Mouse (Mus musculus) spleen, embryonic (tissue): ENCODE data around the gene Olfr709-ps1.
"Not testable (repeated sequence)": the region's sequence is repeated elsewhere in the genome, so short reads cannot be mapped to it uniquely, and the experiment has no call there.

Source experiments
- CTCF ChIA-PET: fragments of 350-600 bp; sonication (Branson Sonifier 250); formaldehyde crosslinking; loops from one replicate; lab custom pipeline; 2022; lab: Charles Lee

Olfr709-ps1 gene

DNA sequence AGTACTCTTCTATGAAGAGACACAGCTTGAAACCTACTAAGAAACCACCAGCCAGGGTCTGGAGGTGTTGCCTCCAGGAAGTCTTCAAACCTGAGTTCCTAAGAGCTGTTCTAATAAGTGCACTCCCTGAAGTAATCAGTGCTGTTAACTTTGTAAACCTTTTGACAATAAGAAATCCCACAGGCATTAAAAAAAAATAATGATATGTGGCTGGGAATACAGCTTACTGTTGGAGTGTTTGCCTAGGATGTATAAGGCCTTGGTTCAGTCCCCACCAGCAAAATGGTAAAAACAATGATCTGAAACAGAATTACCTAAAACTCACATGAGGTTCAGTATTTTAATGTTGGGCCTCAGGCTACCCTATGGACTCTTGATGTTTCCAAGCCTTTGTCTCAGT, at the start of gene Olfr709-ps1:
Olfr709-ps1 (minus strand) TSS at position 101 of the 400 bp plus-strand sequence.
- CTCF ChIA-PET, result no interaction called here

DNA sequence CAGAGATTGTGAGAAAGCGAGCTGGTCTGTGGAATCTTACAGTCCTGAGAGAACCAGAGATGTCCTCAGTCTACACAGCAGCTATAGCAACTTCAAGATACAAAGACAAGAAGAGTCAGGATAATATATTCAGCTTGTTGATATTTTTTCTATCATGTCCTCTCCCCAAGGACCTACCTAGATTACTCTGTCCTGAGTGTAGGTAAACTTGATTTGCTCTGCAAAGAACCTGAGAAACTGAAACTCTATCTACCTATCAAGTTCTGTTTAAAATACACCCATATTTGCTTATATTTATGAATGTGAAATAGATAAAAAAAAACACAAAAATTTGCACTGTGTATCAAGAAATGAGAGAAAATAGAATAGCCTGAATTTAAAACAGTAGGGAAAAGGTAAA, 43.3 kb upstream of the Olfr709-ps1 start, which contains the start of gene Olfr711:
Olfr711 (minus strand) TSS at position 101 of the 400 bp plus-strand sequence.
- CTCF ChIA-PET, result no interaction called here

DNA sequence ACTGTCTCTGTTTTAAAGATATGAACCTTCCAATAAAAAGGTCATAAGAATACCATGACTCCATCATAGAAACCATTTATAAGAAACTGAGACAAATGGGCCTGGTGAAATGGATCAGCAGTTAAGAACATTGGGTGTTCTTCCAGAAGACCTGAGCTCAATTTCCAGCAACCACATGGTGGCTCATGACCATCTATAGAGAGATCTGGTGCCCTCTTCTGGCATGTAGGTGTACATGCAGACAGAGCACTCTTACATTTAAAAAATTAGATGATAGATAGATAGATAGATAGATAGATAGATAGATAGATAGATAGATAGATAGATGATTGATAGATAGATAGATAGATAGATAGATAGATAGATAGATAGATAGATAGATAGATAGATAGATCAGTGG, 35.5 kb upstream of the Olfr709-ps1 start:
- CTCF ChIA-PET, result not testable (repeated sequence)

DNA sequence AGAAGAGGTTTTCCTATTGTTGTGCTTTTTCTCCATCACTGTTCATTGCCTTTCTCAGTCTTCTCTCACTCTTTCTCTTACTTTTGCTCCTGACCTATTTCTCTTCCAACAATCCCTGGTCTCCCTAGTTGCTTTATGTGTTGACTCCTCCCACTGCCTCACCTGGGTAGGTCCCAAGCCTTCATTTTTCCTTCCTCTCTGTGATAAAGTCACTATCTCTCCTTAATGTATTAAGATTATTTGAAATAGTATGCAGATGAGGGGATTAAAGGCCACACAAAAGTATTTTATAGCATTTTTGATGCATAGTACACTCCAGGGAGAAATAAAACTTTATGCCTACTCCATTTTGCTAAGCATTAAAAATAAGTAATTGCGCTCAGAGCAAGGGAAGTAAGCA, 31.8 kb upstream of the Olfr709-ps1 start, which contains the start of gene Olfr6:
Olfr6 (minus strand) TSS at position 101 of the 400 bp plus-strand sequence.
- CTCF ChIA-PET, result no interaction called here

DNA sequence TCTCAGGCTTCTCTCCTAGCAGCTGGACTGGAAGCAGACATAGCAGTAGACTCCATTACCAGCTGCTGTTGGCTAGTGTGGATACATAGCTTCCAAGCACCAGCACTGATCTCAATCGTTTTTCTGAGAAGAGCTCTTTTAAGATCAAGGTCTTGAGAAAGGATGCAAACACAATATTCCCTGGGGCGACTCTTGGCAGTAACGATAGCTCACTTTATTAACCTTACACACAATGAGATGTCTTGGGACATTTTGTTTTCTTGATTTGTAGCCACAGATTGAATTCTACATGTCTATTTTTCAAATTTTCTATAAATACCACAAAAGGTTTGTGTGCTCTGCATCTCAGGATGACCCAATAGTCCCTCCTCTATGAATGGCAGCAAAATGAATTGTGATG, 16.2 kb upstream of the Olfr709-ps1 start, which contains the start of gene Olfr710:
Olfr710 (minus strand) TSS at position 101 of the 400 bp plus-strand sequence.
- CTCF ChIA-PET, result no interaction called here

DNA sequence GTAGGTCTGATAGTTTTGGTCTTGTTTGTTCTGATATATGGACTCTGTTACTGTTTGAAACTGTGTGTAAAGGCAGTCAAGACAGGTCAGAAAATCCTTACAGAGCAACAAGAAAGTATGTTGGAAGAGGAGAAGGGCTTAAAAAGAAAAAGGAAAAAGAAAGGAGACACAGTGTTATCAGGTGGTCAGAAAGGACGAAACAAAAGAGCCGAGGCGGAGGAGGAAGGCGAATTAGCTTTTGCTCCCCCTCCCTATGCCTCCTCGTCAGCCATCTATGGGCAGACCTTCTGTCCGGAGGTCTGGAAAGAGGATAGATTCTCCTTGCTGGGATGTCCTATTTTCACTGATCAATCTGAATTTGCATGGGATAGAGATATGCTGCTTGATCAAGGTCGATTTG, 11.1 kb downstream of the Olfr709-ps1 start:
- CTCF ChIA-PET, result not testable (repeated sequence)

DNA sequence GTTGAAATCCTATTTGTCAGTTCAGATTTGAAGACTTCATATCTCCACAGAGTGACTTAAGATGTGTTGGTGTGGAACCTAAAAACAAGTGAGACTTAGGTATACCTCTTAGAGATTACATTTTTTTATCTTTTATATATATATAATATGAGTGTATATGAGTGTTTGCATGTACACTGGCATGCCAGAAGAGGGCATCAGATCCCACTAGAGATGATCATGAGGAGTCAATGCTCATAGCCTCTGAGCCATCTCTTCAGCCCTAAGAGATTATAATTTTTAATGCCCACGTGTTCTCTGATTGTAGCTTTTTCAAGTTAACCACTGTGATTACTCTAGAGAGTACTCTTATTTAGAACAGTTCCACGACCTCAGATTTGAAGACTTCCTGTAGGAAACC, 24.3 kb downstream of the Olfr709-ps1 start, which contains the start of gene Olfr1532-ps1:
Olfr1532-ps1 (plus strand) TSS at position 326 of the 400 bp plus-strand sequence.
- CTCF ChIA-PET, result no interaction called here

DNA sequence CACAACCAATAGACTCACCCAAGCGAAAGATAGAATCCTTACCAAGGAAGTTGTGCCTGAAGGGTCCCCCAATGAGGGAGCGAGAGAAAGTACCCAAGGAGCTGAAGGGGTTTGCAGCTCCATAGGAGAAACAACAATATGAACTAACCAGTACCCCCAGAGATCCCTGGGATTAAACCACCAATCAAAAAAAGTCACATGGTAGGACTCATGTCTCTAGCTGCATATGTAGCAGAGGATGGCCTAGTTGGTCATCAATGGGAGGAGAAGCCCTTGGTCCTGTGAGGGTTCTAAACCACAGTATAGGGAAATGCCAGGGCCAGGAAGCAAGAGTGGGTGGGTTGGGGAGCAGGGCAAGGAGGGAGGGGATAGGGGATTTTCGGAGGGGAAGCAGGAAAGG, 30.9 kb downstream of the Olfr709-ps1 start, which contains the start of gene Olfr707:
Olfr707 (minus strand) TSS at position 101 of the 400 bp plus-strand sequence.
- CTCF ChIA-PET, result not testable (repeated sequence)

DNA sequence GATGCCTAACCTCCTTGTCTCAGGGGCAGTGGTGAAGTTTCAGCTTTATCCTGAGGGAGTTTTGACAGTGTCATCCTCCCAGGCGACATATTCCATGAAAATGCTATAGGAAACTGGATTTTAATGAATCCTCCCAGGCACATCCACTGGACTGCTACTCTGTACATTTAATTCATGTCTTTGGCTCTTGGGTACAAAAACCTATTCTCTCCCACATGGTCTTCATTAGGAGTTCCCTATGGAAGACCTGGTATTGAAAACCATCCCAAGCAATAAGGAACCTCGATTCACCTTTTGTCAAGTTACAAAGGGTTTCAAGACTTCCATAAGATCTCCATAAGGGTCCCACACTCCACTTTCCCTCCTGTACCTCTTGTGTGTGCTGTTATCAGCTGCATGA, 44.0 kb downstream of the Olfr709-ps1 start, which contains the start of gene Olfr706:
Olfr706 (minus strand) TSS at position 101 of the 400 bp plus-strand sequence.
- CTCF ChIA-PET, result no interaction called here

DNA sequence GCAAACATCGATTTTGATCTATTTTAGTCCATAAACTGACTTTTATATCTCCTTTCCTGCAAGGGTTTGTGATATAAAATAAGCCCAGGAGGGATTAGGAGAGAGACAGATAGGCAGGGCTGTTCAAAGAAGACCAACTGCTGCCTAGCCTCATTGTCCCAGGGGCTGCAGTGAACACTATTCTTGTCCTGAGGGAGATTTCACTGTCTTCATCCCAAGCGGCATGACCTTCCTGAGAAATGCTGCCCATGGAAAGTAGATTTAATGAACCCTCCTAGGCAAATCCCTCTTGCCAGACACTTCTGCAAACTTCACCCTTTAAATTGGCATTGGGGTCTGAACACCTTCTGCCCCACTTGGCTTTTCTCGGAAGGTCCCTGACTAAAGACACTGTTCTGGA, 55.2 kb downstream of the Olfr709-ps1 start, which contains the start of gene Olfr705:
Olfr705 (minus strand) TSS at position 101 of the 400 bp plus-strand sequence.
- CTCF ChIA-PET, result no interaction called here
